Mouse (Mus musculus) limb, embryonic 13.5 days (tissue): ENCODE results near the gene Gm8180. TPM values are rescaled to one million over a fixed set of nuclear protein-coding genes. Genes with fewer than 3 reads are reported as not detected.
"Not testable (repeated sequence)": the region's sequence is repeated elsewhere in the genome, so short reads cannot be mapped to it uniquely, and the experiment has no call there.

ENCODE experiments used
- ATAC-seq: fragments of 200-750 bp; cut with Nextera tagmentation; 2 replicates; pipeline ENCODE4 v1.8.0; 2017; ENCODE audit warnings: low read depth, moderate number of reproducible peaks, moderate TSS enrichment; ENCODE audit not compliant: low FRiP score
- H3K27ac ChIP-seq: fragments of 300-500 bp; sonication (generic); 2 replicates; pipeline ENCODE4 v1.5.1; 2015; ENCODE audit warnings: inconsistent platforms, mild to moderate bottlenecking, moderate library complexity
- H3K27me3 ChIP-seq: fragments of 300-500 bp; sonication (generic); 2 replicates; pipeline ENCODE4 v1.6.1; 2015; ENCODE audit warnings: mild to moderate bottlenecking, inconsistent platforms
- H3K36me3 ChIP-seq: fragments of 300-500 bp; sonication (generic); 2 replicates; pipeline ENCODE4 v1.6.1; 2015; ENCODE audit warnings: inconsistent platforms, mild to moderate bottlenecking, moderate library complexity
- H3K4me1 ChIP-seq: fragments of 300-500 bp; sonication (generic); 2 replicates; pipeline ENCODE4 v1.6.1; 2015; ENCODE audit warnings: inconsistent platforms
- H3K4me2 ChIP-seq: fragments of 300-500 bp; sonication (generic); replicated peaks from 2 replicates; pipeline ENCODE4 v1.6.1; 2015; ENCODE audit warnings: inconsistent platforms, mild to moderate bottlenecking, moderate library complexity
- H3K4me3 ChIP-seq: fragments of 300-500 bp; sonication (generic); 2 replicates; pipeline ENCODE4 v1.5.1; 2015; ENCODE audit warnings: moderate library complexity, mild to moderate bottlenecking, inconsistent platforms
- H3K9ac ChIP-seq: fragments of 300-500 bp; sonication (generic); 2 replicates; pipeline ENCODE4 v1.6.1; 2015; ENCODE audit warnings: mild to moderate bottlenecking, inconsistent platforms
- H3K9me3 ChIP-seq: fragments of 300-500 bp; sonication (generic); 2 replicates; pipeline ENCODE4 v1.6.1; 2016; ENCODE audit warnings: inconsistent platforms
- WGBS: fragments of 180-500 bp; shearing (Covaris S2); methylation state at CpG from one replicate; pipeline ENCODE4 v1.1.7; 2015; 5-methylcytosine and 5-hydroxymethylcytosine counted together
- polyA plus RNA-seq: library from polyadenylated mRNA; unstranded; fragments of >200 nt; fragmentation: Nextera tagmentation; extraction: Ambion mirVana; gene quantifications from 2 replicates; pipeline ENCODE4 v1.2.1, GENCODE M21; 2015

Gene Gm8180
- polyA plus RNA-seq, result not detected in 2 replicates

DNA sequence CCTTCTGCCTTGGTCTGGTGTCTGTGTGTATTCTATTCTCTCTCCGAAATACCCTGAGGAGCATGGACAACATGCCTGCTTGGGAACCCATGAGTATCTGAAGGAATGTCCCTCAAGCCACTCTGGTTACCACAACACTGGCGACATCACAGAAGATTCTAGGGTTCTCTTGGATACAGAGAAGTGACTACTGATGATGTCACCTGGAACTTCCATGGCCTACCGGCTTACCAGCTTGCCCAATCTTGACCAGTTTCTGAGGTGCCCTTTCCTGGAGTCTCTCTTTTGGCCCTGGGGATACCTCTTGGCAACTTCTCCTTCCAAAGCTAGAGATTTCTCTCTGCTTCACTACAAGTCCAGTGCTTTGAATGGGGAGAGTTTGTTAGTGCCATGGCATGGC lies at the start of gene Gm8180:
TSS of gene Gm8180 (minus strand) at position 101 of the 400 bp plus-strand sequence.
- not testable (repeated sequence) for H3K9ac ChIP-seq, H3K36me3 ChIP-seq, H3K4me3 ChIP-seq, H3K4me2 ChIP-seq, H3K9me3 ChIP-seq, H3K27me3 ChIP-seq, ATAC-seq, H3K27ac ChIP-seq, H3K4me1 ChIP-seq
- 94% methylated on average over 3 of the region's 3 CpGs for WGBS

DNA sequence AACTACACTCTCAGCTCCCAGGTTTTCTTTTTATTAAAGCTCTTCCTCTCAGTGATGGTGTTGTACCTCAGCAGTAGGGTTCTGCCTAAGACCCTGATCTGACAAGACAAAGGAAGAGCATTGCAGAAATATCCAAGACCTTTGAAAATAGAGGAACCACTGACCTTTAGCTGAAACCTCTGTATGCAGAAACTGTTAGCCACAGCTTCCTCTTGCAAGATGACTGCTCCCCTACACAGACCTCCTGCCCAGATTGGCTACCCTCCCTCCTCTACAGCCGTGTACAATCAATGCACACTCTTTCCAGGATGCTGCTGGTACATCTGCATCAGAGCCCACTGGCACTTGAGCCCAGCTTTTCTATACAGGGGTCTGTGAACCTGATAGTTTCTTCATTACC lies 45.8 kb upstream of the Gm8180 start:
- not testable (repeated sequence) for H3K4me3 ChIP-seq, ATAC-seq, H3K9ac ChIP-seq, H3K4me1 ChIP-seq, H3K27ac ChIP-seq, H3K27me3 ChIP-seq, H3K36me3 ChIP-seq, H3K9me3 ChIP-seq, H3K4me2 ChIP-seq
- WGBS, result 58% methylated on average over 1 of the region's 1 CpGs

DNA sequence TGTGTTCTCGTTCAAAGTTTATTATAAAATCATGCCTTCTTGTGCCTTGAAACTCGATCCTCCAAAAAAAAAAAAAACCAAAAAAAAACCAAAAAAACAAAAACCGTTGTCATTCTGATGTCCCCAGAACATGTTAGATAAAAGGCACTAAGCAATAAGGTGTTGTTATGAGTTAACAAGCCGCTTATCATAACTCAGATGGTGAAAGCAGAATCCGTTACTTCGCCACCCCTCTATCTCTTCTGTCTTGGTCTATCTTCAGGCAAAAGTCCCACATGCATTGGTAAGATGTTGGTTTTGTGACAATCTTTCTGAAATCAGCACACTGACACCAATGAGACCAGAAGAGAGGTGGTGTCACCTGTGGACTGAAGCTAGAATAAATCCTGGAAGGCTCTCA lies 39.6 kb upstream of the Gm8180 start:
- not testable (repeated sequence) for H3K27ac ChIP-seq, H3K27me3 ChIP-seq, ATAC-seq, H3K4me1 ChIP-seq, H3K9ac ChIP-seq, H3K9me3 ChIP-seq, H3K4me3 ChIP-seq, H3K36me3 ChIP-seq, H3K4me2 ChIP-seq
- 78% methylated on average over 6 of the region's 6 CpGs for WGBS

DNA sequence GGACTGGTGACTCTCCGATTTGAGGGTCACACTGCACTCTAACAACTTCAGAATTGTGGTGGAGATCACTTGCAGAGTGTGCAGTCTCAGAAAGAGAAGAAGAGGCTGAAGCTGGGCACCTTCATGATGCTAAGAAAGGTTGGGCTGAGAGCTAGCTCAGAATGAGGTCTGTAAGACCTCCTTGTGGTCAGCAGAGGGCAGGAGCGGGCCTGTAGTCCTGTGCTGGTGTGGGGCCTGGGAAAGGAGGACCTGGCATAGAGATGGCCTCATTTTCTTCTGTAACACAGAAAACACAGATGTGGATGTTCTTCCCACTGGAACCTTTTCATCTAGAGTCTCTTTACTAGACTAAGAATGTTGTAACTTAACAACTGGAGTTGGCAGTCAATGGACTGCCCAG lies 37.3 kb upstream of the Gm8180 start:
- H3K4me2 ChIP-seq, ATAC-seq, H3K4me3 ChIP-seq, H3K36me3 ChIP-seq, H3K9me3 ChIP-seq, H3K27me3 ChIP-seq, H3K4me1 ChIP-seq, H3K9ac ChIP-seq, H3K27ac ChIP-seq: not testable (repeated sequence)
- 65% methylated on average over 1 of the region's 2 CpGs for WGBS

DNA sequence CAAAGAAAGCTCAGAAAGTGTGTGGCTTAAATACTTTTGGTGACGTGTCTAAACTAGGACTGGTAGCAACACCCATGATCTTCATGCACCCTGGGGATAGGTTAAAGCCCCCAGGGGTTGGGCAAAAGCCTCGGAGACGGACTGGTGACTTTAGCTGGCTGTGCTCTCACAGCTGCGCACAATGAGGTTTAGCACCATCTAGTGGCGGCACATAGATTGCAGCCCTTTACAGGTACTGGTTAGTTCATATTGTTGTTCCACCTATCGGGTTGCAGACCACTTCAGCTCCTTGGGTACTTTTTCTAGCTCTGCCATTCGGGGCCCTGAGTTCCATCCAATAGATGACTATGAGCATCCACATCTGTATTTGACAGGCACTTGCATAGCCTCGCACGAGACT lies 27.9 kb upstream of the Gm8180 start:
- not testable (repeated sequence) for H3K4me2 ChIP-seq, H3K27me3 ChIP-seq, H3K4me3 ChIP-seq, H3K27ac ChIP-seq, H3K36me3 ChIP-seq, H3K9me3 ChIP-seq, ATAC-seq, H3K9ac ChIP-seq, H3K4me1 ChIP-seq
- 74% methylated on average over 8 of the region's 9 CpGs for WGBS

DNA sequence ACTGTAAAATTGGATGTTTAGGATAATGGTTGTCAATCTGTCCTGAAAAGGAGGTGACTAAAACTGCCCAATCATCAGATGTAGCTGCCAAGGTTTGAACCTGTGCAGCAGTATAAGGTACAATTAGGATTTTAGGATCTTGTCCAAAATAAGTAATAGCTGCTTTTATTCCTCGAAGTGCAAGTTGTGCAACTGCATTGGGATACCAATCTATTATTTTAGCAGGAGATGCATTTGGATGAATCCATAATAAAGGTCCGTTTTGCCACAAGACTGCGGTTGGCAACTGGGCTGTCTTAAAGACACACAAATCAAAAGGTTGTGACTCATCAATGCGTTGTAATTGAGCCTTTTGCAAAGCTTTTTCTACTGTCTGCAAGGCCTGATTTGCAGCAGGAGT lies 23.6 kb upstream of the Gm8180 start:
- WGBS, result 66% methylated on average over 4 of the region's 4 CpGs
- not testable (repeated sequence) for H3K4me3 ChIP-seq, H3K4me2 ChIP-seq, H3K9me3 ChIP-seq, H3K4me1 ChIP-seq, H3K27me3 ChIP-seq, H3K9ac ChIP-seq, H3K36me3 ChIP-seq, ATAC-seq, H3K27ac ChIP-seq

DNA sequence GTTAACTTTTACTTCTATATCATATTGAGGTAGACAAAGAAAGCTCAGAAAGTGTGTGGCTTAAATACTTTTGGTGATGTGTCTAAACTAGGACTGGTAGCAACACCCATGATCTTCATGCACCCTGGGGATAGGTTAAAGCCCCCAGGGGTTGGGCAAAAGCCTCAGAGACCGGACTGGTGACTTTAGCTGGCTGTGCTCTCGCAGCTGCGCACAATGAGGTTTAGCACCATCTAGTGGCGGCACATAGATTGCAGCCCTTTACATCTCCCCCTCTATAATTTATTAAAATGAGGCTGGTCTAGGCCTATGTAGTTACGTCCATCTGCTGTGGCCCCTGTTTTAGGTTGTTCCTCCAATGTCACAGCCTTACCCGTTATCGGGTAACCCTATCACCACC lies 19.9 kb upstream of the Gm8180 start:
- H3K27me3 ChIP-seq, H3K36me3 ChIP-seq, H3K9me3 ChIP-seq, H3K27ac ChIP-seq, H3K4me3 ChIP-seq, ATAC-seq, H3K4me1 ChIP-seq, H3K9ac ChIP-seq, H3K4me2 ChIP-seq: not testable (repeated sequence)
- WGBS, result 4% methylated on average over 4 of the region's 7 CpGs

DNA sequence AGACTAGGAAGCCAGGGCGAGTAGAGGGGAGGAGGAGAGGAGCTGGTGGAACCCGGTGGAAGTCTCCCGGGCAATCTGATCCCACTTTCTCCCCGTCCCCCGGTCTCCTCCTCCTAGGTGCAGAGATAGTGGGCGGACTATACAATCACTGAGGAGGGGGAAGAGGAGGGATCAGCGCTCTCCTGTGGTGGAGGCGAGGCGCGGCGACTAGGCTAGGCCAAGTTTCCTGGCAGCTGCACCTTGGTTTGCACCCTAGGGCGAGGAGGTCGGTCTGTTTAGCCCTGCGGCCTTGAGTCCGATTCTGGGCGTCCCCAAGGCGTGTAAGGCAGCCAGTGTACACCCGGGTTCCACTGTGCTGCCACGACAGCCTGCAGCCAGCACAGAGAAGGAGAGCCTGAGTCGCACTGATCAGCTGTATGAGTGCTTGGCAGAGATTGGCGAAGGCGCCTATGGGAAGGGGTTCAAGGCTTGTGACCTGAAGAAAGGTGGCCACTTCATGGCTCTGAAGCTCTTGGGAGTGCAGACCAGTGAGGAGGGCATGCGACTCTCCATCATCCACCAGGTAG lies 12.4 kb upstream of the Gm8180 start:
- WGBS, result 12% methylated on average over 23 of the region's 23 CpGs
- peak; percentile 67; the same call in 1 of the 2 replicates for ATAC-seq
- not testable (repeated sequence) for H3K9me3 ChIP-seq, H3K27ac ChIP-seq, H3K4me1 ChIP-seq, H3K27me3 ChIP-seq, H3K36me3 ChIP-seq
- Histone ChIP-seq H3K9ac (peak overlapping the region; percentile 25; the same call in 1 of the 2 replicates), H3K4me3 (peak overlapping the region; percentile 21), H3K4me2 (peak overlapping the region; percentile 56)

DNA sequence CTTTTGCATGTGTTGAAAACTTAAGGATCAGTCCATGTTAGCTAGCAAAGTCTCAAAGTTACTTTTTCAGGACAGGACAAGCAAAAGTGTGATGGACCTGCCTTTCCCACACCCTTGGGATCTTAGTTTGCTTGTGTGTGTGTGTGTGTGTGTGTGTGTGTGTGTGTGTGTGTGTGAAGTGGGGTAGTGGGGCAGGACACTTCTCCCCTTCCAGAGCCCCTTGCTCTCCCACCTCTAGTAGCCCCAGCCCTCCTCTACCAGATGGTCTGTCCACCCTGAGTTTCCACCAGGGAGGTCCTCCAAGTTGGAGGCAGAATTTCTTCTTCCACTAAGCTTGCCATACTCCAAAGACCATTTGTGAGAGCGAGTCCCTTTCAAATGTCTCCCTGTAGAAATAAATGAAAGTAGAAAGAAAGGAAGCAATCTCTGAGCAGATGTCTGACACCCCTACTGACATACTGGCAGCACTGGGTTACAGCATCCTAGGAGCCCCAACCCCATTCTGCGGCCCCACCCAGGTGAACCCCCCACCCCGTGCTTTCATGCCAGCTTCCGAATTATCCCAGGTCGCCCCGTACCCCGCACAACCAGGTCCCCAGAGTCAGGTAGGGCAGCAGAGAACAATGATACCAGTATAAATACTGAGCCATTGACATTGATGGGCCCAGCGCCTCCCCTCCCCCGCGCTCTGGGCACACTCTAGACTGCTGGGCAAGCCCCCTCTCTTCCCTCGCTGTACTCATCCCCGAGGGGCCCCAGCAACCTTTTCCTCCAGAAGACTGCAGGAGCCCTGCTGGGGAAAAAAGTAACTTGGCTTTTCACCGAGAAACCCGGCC lies 11.7 kb upstream of the Gm8180 start:
- Histone ChIP-seq H3K27ac (no peak overlapping the region), H3K9ac (peak overlapping the region; percentile 25; the same call in 1 of the 2 replicates), H3K36me3 (no peaks in the 10 kb centered on the region), H3K27me3 (no peaks in the 10 kb centered on the region), H3K4me3 (peak overlapping the region; percentile 21), H3K9me3 (no peaks in the 10 kb centered on the region), H3K4me2 (peak overlapping the region; percentile 56), H3K4me1 (0 out of 2 replicates have a peak, but pooled peaks cover 9% of the 10 kb centered on the region)
- WGBS, result 13% methylated on average over 14 of the region's 14 CpGs
- ATAC-seq, result peak; percentile 75; the same call in 1 of the 2 replicates

DNA sequence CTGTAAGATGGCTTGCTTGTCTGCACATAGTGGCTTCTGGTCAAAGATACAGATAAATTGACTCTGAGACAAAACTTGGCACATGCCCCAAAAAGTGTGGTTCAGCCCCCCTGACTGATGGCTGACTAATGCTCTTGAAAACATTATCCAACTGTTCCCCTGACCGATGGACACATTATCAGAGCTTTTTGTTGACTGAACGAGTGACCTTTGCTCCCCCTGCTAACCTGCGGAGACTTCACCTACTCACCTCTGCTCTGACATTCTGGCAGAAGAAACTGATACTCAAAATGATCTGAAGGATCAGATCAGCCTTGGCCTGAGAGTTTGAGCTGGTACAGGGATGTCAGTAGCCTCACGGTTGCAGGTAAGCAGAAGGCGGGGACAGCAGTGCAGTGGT lies 9.3 kb upstream of the Gm8180 start:
- H3K36me3 ChIP-seq, H3K4me2 ChIP-seq, H3K9me3 ChIP-seq, H3K4me3 ChIP-seq, H3K27me3 ChIP-seq, H3K4me1 ChIP-seq, ATAC-seq, H3K9ac ChIP-seq, H3K27ac ChIP-seq: not testable (repeated sequence)
- 78% methylated on average over 5 of the region's 5 CpGs for WGBS

DNA sequence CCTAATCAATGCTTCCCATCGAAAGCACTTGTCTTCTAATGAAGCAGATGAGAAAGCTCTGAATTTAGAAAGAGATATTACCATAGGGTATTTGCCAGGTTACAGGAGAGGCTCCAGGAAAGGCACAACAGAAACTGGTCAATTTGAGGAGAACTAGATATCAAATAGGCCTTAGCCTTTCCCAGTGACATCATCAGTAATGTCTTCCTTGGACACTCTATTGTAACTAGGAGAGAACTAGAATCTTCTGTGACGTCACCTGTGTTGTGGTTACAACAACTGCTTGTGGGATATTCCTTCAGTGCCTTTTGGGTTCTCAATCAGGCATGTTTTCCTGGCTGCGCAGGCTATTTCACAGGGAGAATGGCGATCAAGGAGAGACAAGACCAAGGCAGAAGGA lies 37.0 kb downstream of the Gm8180 start, which contains the start of gene Gm6526:
TSS of gene Gm6526 (plus strand) at position 301 of the 400 bp plus-strand sequence.
- H3K27ac ChIP-seq, H3K9ac ChIP-seq, H3K4me2 ChIP-seq, H3K36me3 ChIP-seq, H3K27me3 ChIP-seq, H3K9me3 ChIP-seq, H3K4me1 ChIP-seq, ATAC-seq, H3K4me3 ChIP-seq: not testable (repeated sequence)
- WGBS, result 79% methylated on average over 4 of the region's 4 CpGs
